Mouse (Mus musculus) embryonic fibroblast, embryonic 13.5 days (primary cell): ENCODE results near the gene Prkar1b. TPM values are rescaled to one million over a fixed set of nuclear protein-coding genes. Genes with fewer than 3 reads are reported as not detected.

ENCODE experiments used
- H3K27ac ChIP-seq: 2 replicates; pipeline ENCODE4 v1.5.1; 2012; ENCODE audit warnings: low read length, control low read depth, inconsistent platforms; ENCODE audit not compliant: insufficient read depth
- H3K4me1 ChIP-seq: 2 replicates; pipeline ENCODE4 v1.6.1; 2011; ENCODE audit warnings: low read length; ENCODE audit not compliant: control insufficient read depth, insufficient read depth
- H3K4me3 ChIP-seq: 2 replicates; pipeline ENCODE4 v1.5.1; 2011; ENCODE audit warnings: mild to moderate bottlenecking, control low read depth, low read length; ENCODE audit not compliant: insufficient read depth
- CTCF ChIP-seq: IDR thresholded peaks from 2 replicates; pipeline ENCODE4 v1.5.1; 2011; ENCODE audit warnings: mild to moderate bottlenecking, control low read depth, low read length, moderate library complexity, borderline replicate concordance; ENCODE audit not compliant: insufficient read depth
- POLR2A ChIP-seq: IDR thresholded peaks from 2 replicates; pipeline ENCODE4 v1.6.1; 2011; ENCODE audit warnings: low read depth, mild to moderate bottlenecking, control low read depth, low read length, moderate library complexity
- polyA plus RNA-seq: library from polyadenylated mRNA; stranded (reverse); fragments of >200 nt; gene quantifications from 2 replicates; pipeline ENCODE4 v1.2.4, GENCODE M21; 2011; ENCODE audit warnings: low read depth; ENCODE audit not compliant: missing spikeins, insufficient read length

The Prkar1b gene
- polyA plus RNA-seq, 1 experiment = 20.4 TPM

GRCm38 (mm10) chr5:139114876-139115275 lies 34.9 kb downstream of the Prkar1b start:
- no peaks in the 10 kb centered on the region for H3K4me1 ChIP-seq
- TF ChIP-seq POLR2A = no peak
- TF ChIP-seq CTCF = no peak

GRCm38 (mm10) chr5:139112418-139112817 lies 37.4 kb downstream of the Prkar1b start:
- H3K27ac ChIP-seq = no peak overlapping the region
- TF ChIP-seq CTCF = no peak
- TF ChIP-seq POLR2A = no peak

More at GRCm38 (mm10) chr5:139114876-139115275, 34.9 kb downstream of the Prkar1b start:
- Histone ChIP-seq H3K4me3 (no peak overlapping the region), H3K27ac (no peak overlapping the region)

GRCm38 (mm10) chr5:139111991-139112390 lies 37.8 kb downstream of the Prkar1b start:
- H3K4me3 ChIP-seq = no peak overlapping the region
- TF ChIP-seq POLR2A = no peak
- no peak for TF ChIP-seq CTCF
- H3K27ac ChIP-seq = no peak overlapping the region
- H3K4me1 ChIP-seq = no peaks in the 10 kb centered on the region

More at GRCm38 (mm10) chr5:139112418-139112817, 37.4 kb downstream of the Prkar1b start:
- Histone ChIP-seq H3K4me3 (no peak overlapping the region), H3K4me1 (no peaks in the 10 kb centered on the region)

GRCm38 (mm10) chr5:139110140-139110855 lies 39.5 kb downstream of the Prkar1b start:
- Histone ChIP-seq H3K4me1 (no peaks in the 10 kb centered on the region), H3K4me3 (no peak overlapping the region), H3K27ac (no peak overlapping the region)
- no peak for TF ChIP-seq CTCF
- no peak for TF ChIP-seq POLR2A

GRCm38 (mm10) chr5:139107815-139108214 lies 42.0 kb downstream of the Prkar1b start:
- no peak for TF ChIP-seq POLR2A
- TF ChIP-seq CTCF = peak; percentile 64; the same call in 1 of the 2 replicates
- Histone ChIP-seq H3K4me1 (no peaks in the 10 kb centered on the region), H3K27ac (no peak overlapping the region), H3K4me3 (no peak overlapping the region)

- H3K27ac ChIP-seq = no peak overlapping the region
- no peaks in the 10 kb centered on the region for H3K4me1 ChIP-seq
- H3K4me3 ChIP-seq = no peak overlapping the region
- TF ChIP-seq POLR2A (no peak), CTCF (no peak)
Measured at GRCm38 (mm10) chr5:139101783-139102182, 48.0 kb downstream of the Prkar1b start.

GRCm38 (mm10) chr5:139098991-139099972 lies 50.5 kb downstream of the Prkar1b start:
- Histone ChIP-seq H3K4me3 (no peak overlapping the region), H3K4me1 (no peaks in the 10 kb centered on the region), H3K27ac (no peak overlapping the region)
- TF ChIP-seq POLR2A = no peak
- no peak for TF ChIP-seq CTCF

GRCm38 (mm10) chr5:139095297-139096110 lies 54.3 kb downstream of the Prkar1b start:
- Histone ChIP-seq H3K27ac (no peak overlapping the region), H3K4me3 (no peak overlapping the region), H3K4me1 (no peaks in the 10 kb centered on the region)
- TF ChIP-seq POLR2A (no peak), CTCF (no peak)

- TF ChIP-seq CTCF = no peak
- TF ChIP-seq POLR2A = no peak
- no peak overlapping the region for H3K27ac ChIP-seq
Measured at GRCm38 (mm10) chr5:139093534-139093933, 56.3 kb downstream of the Prkar1b start.

More at GRCm38 (mm10) chr5:139093534-139093933, 56.3 kb downstream of the Prkar1b start:
- Histone ChIP-seq H3K4me1 (no peaks in the 10 kb centered on the region), H3K4me3 (no peak overlapping the region)
